Mouse (Mus musculus) stomach, embryonic 16.5 days (tissue): ENCODE results near the gene Dedd. TPM values are rescaled to one million over a fixed set of nuclear protein-coding genes. Genes with fewer than 3 reads are reported as not detected.
A peak's percentile ranks its signal among the peaks of the same experiment; 100 is the strongest.

Experiments used
- ATAC-seq: fragments of 200-750 bp; cut with Nextera tagmentation; 2 replicates; pipeline ENCODE4 v1.8.0; 2017; ENCODE audit warnings: moderate number of reproducible peaks, moderate TSS enrichment; ENCODE audit not compliant: insufficient read depth, low FRiP score
- H3K27ac ChIP-seq: fragments of 300-500 bp; sonication (generic); 2 replicates; pipeline ENCODE4 v1.5.1; 2014; ENCODE audit warnings: low read length
- H3K27me3 ChIP-seq: fragments of 300-500 bp; sonication (generic); 2 replicates; pipeline ENCODE4 v1.6.1; 2014; ENCODE audit warnings: low read length, control low read depth, mixed read lengths; ENCODE audit not compliant: control insufficient read depth, insufficient read depth
- H3K36me3 ChIP-seq: fragments of 300-500 bp; sonication (generic); 2 replicates; pipeline ENCODE4 v1.6.1; 2014; ENCODE audit warnings: low read length; ENCODE audit not compliant: control insufficient read depth, insufficient read depth
- H3K4me1 ChIP-seq: fragments of 300-500 bp; sonication (generic); 2 replicates; pipeline ENCODE4 v1.6.1; 2014; ENCODE audit warnings: low read length, control low read depth, mixed read lengths; ENCODE audit not compliant: control insufficient read depth, insufficient read depth
- H3K4me2 ChIP-seq: fragments of 300-500 bp; sonication (generic); 2 replicates; pipeline ENCODE4 v1.6.1; 2014; ENCODE audit warnings: low read depth, low read length, mixed read lengths
- H3K4me3 ChIP-seq: fragments of 300-500 bp; sonication (generic); replicated peaks from 2 replicates; pipeline ENCODE4 v1.5.1; 2014; ENCODE audit warnings: mild to moderate bottlenecking, low read length
- H3K9ac ChIP-seq: fragments of 300-500 bp; sonication (generic); 2 replicates; pipeline ENCODE4 v1.6.1; 2014; ENCODE audit warnings: low read length
- H3K9me3 ChIP-seq: fragments of 300-500 bp; sonication (generic); replicated peaks from 2 replicates; pipeline ENCODE4 v1.6.1; 2016; ENCODE audit warnings: low read length, control low read depth; ENCODE audit not compliant: control insufficient read depth
- WGBS: fragments of 180-500 bp; shearing (Covaris S2); extraction: QIAGEN DNeasy Blood & Tissue Kit; methylation state at CpG from one replicate; pipeline ENCODE4 v1.1.7; 2014; 5-methylcytosine and 5-hydroxymethylcytosine counted together
- polyA plus RNA-seq: library from polyadenylated mRNA; unstranded; fragments of >200 nt; fragmentation: Nextera tagmentation; extraction: Ambion mirVana; gene quantifications from 2 replicates; pipeline ENCODE4 v1.2.1, GENCODE M21; 2015

Dedd gene
- polyA plus RNA-seq, 1 experiment from 2014 or later, result 54.7 TPM

GRCm38 (mm10) chr1:171385171-171385570 is 56.2 kb downstream of the Dedd start:
- Histone ChIP-seq H3K4me3 (no peak overlapping the region), H3K27me3 (no peaks in the 10 kb centered on the region), H3K4me1 (no peaks in the 10 kb centered on the region), H3K4me2 (no peak overlapping the region), H3K27ac (no peak overlapping the region), H3K9me3 (no peaks in the 10 kb centered on the region), H3K9ac (no peak overlapping the region), H3K36me3 (no peaks in the 10 kb centered on the region)
- ATAC-seq, result no peak
- WGBS, result 58% methylated on average over 9 of the region's 9 CpGs

- ATAC-seq, result no peak
- Histone ChIP-seq H3K9ac (no peak overlapping the region), H3K9me3 (no peaks in the 10 kb centered on the region), H3K4me2 (no peak overlapping the region), H3K4me1 (no peaks in the 10 kb centered on the region), H3K4me3 (no peak overlapping the region), H3K27ac (no peak overlapping the region), H3K27me3 (no peaks in the 10 kb centered on the region), H3K36me3 (no peaks in the 10 kb centered on the region)
- WGBS, result 28% methylated on average over 6 of the region's 6 CpGs
Observed at GRCm38 (mm10) chr1:171387099-171387498, 58.2 kb downstream of the Dedd start.

- Histone ChIP-seq H3K4me1 (no peaks in the 10 kb centered on the region), H3K4me3 (peak within 1 kb of the TSS; percentile 14), H3K36me3 (no peaks in the 10 kb centered on the region), H3K27me3 (no peaks in the 10 kb centered on the region), H3K9ac (0 out of 2 replicates have a peak within 1 kb of the TSS, but pooled peaks have one; percentile 2), H3K27ac (peak within 1 kb of the TSS; percentile 54; the same call in 1 of the 2 replicates), H3K9me3 (no peaks in the 10 kb centered on the region), H3K4me2 (no peak within 1 kb of the TSS)
- no peak; the same call in 1 of the 2 replicates for ATAC-seq
- 73% methylated on average over 15 of the region's 15 CpGs for whole genome bisulfite sequencing
Observed at GRCm38 (mm10) chr1:171388376-171389102, 59.6 kb downstream of the Dedd start, which contains the start of gene Arhgap30. Gene Arhgap30 (plus strand): TSS chr1:171388954.

- 63% methylated on average over 4 of the region's 4 CpGs for WGBS
- no peaks in the 10 kb centered on the region for H3K36me3 ChIP-seq
- H3K27ac ChIP-seq, result peak overlapping the region; percentile 32; the same call in 1 of the 2 replicates
- H3K4me3 ChIP-seq, result peak overlapping the region; percentile 14; the same call in 1 of the 2 replicates
- no peaks in the 10 kb centered on the region for H3K4me1 ChIP-seq
- no peaks in the 10 kb centered on the region; the same call in 1 of the 2 replicates for H3K27me3 ChIP-seq
- peak; percentile 26; the same call in 1 of the 2 replicates for ATAC-seq
- no peak overlapping the region for H3K4me2 ChIP-seq
- H3K9ac ChIP-seq, result 0 out of 2 replicates have a peak overlapping the region, but pooled peaks have one; percentile 2
- no peaks in the 10 kb centered on the region for H3K9me3 ChIP-seq
Observed at GRCm38 (mm10) chr1:171390101-171390500, 61.2 kb downstream of the Dedd start.

Other genes starting within 250 kb of the Dedd start
- 2.1 and 3.1 TPM in 2 replicates for gene Cfap126, start 215.2 kb upstream of the Dedd start, polyA plus RNA-seq
- 282 and 298 TPM in 2 replicates for gene Sdhc, start 178.5 kb upstream of the Dedd start, polyA plus RNA-seq
- gene Mpz, start 178.4 kb upstream of the Dedd start, polyA plus RNA-seq, result 2.4 and 2.9 TPM in 2 replicates
- 44.3 and 46.4 TPM in 2 replicates for gene Pcp4l1, start 132.9 kb upstream of the Dedd start, polyA plus RNA-seq
- 1.7 and 1.8 TPM in 2 replicates for gene Nr1i3, start 115.2 kb upstream of the Dedd start, polyA plus RNA-seq
- 28.2 and 28.3 TPM in 2 replicates for gene Tomm40l, start 106.6 kb upstream of the Dedd start, polyA plus RNA-seq
- 257 and 347 TPM in 2 replicates for gene Apoa2, start 104.1 kb upstream of the Dedd start, polyA plus RNA-seq
- 68.0 and 77.1 TPM in 2 replicates for gene Fcer1g, start 94.8 kb upstream of the Dedd start, polyA plus RNA-seq
- gene Adamts4, start 78.7 kb upstream of the Dedd start, polyA plus RNA-seq, result 11.0 and 12.8 TPM in 2 replicates
- 259 and 260 TPM in 2 replicates for gene Ndufs2, start 77.8 kb upstream of the Dedd start, polyA plus RNA-seq
- 70.6 and 71.5 TPM in 2 replicates for gene B4galt3, start 58.8 kb upstream of the Dedd start, polyA plus RNA-seq
- 44.6 and 54.5 TPM in 2 replicates for gene Ppox, start 48.0 kb upstream of the Dedd start, polyA plus RNA-seq
- 54.9 and 59.1 TPM in 2 replicates for gene Usp21, start 41.2 kb upstream of the Dedd start, polyA plus RNA-seq
- 100 and 113 TPM in 2 replicates for gene Ufc1, start 34.1 kb upstream of the Dedd start, polyA plus RNA-seq
- gene Nit1, start 16.5 kb downstream of the Dedd start, polyA plus RNA-seq, result 49.6 and 51.3 TPM in 2 replicates
- gene Pfdn2, start 16.5 kb downstream of the Dedd start, polyA plus RNA-seq, result 81.2 and 109 TPM in 2 replicates
- 0.76 and 1.3 TPM in 2 replicates for gene Klhdc9, start 31.7 kb downstream of the Dedd start, polyA plus RNA-seq
- 42.8 and 62.7 TPM in 2 replicates for gene Nectin4, start 41.0 kb downstream of the Dedd start, polyA plus RNA-seq
- 2.9 and 3.8 TPM in 2 replicates for gene Arhgap30, start 59.8 kb downstream of the Dedd start, polyA plus RNA-seq
- 63.4 and 64.7 TPM in 2 replicates for gene Usf1, start 82.2 kb downstream of the Dedd start, polyA plus RNA-seq
- gene Tstd1, start 89.7 kb downstream of the Dedd start, polyA plus RNA-seq, result 7.6 and 8.3 TPM in 2 replicates
- 137 and 162 TPM in 2 replicates for gene F11r, start 108.4 kb downstream of the Dedd start, polyA plus RNA-seq
- gene Alyref2, start 174.3 kb downstream of the Dedd start, polyA plus RNA-seq, result 15.7 and 16.3 TPM in 2 replicates
- gene Itln1, start 206.1 kb downstream of the Dedd start, polyA plus RNA-seq, result not detected in 2 replicates
- gene Cd244a, start 230.0 kb downstream of the Dedd start, polyA plus RNA-seq, result 0.81 and 1.4 TPM in 2 replicates